Mouse (Mus musculus) c-Kit-positive CD71-positive TER-119-positive erythroid progenitor cells, embryonic 14.5 days (primary cell): ENCODE measurements around the gene Rhot1.
"Not testable (repeated sequence)": the region's sequence is repeated elsewhere in the genome, so short reads cannot be mapped to it uniquely, and the experiment has no call there.

ENCODE experiments used
- DNase-seq: peaks from one replicate; pipeline ENCODE4 v3.0.0-alpha.2; 2013; ENCODE audit warnings: low spot score

Gene Rhot1

GRCm38 (mm10) chr11:80193827-80194226 is 15.0 kb upstream of the Rhot1 start:
- DNase-seq = no peak

DNA sequence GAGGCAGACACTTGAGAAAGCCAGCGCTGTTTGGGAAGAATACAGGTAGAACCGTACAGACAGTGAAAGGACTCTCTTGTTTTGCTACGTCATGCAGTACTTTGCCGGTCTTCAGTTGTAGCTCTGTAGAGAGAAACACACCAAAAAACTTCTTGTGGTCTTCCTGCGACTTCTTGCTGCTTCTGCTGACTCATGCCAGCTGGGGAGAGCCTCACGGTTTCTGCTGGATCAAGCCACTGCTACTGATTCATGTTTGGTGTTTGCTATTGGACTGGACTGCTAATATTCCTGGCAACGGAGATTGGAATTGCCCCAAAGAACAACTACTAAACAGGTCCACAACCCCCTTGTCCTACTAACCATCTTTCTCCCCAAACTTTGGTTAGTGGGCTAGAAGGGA is 12.5 kb upstream of the Rhot1 start:
- no peak for DNase-seq

GRCm38 (mm10) chr11:80199316-80199715 is 9.5 kb upstream of the Rhot1 start:
- no peak for DNase-seq

DNA sequence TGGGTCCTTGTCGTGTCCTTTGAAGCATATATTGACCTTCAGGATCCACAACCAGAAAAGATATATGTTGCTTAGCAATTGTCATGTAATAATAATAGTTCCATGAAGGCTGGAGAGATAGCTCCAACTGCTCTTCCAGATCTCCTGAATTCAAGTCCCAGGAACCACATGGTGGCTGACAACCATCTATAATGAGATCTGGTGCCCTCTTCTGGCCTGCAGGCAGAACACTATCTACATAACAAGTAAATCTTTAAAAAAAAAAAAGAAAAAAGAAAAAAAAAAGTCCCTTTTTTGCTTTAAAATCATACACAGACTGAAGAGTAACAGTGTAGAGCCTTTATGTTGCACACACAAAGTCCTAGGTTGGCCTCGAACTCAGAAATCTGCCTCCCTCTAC is 9.0 kb upstream of the Rhot1 start:
- no peak for DNase-seq

DNA sequence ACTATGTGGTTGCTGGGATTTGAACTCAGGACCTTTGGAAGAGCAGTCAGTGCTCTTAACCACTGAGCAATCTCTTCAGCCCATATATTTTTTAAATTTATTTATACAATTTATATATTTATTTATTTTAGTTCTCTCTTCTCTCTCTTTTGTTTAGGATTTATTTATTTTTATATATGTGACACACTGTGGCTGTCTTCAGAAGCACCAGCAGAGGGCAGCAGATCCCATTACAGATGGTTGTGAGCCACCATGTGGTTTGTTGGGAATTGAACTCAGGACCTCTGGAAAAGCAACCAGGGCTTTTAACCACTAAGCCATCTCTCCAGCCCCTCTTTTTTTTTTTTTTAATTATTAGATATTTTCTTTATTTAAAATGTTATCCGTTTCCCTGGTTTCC is 8.5 kb upstream of the Rhot1 start:
- peak; percentile 44 for DNase-seq

GRCm38 (mm10) chr11:80202296-80202695 is 6.5 kb upstream of the Rhot1 start:
- DNase-seq = no peak

DNA sequence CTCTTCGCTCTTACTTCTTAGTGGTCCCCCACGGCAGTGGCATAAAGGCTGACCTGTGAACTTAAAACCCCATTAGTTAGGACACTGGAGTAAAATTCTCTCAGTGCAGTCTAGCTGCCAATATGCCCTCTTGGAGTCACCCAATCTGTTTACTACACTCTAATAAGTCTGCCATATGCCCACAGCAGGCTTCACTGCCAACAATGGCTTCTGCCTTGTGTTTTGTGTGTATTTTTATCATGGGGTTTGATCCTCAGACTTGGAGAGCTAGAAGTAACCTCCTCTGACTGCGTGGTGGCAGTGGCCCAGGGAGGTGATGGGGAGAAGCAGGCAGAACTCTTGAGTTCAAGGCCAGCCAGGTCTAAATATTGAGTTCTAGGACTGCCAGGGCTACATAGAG is 4.8 kb upstream of the Rhot1 start:
- no peak for DNase-seq

DNA sequence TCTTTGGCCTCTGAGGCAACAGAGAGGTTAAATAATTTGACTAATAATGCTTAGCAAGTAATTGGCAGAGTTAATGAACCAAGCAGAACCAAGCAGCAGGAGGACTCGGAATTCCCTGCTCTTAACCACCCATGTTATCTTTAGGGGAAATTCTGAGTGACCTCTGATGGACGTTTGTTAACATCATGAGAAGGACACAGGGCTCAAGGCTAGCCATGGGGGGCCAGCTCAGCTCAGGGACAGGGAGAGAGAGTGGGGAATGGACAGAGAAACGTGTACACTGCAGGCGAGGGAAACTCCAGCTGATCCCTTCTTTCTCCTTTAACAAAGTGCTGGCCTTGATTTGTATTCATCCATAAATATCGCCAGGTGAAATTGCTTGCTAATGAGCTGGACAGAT is 3.9 kb upstream of the Rhot1 start:
- no peak for DNase-seq

DNA sequence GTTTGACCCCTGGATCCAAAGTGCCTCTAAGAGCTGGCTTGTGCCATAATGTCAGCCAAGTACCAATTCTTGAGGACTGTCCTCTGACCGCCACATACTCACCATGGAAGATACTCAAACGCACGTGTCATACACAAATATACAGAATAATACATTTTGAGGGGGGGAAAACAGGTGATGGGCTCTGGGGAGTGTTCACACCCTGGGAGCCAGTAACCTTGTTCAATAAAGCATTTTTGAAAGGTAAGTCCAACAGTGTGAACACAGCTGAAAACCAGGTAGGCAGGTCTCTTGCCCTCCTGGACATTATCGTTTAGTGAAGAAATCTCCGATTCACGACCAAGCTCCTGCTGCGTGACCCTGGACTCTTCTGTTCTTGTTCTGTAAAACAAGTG is 357 bp upstream of the Rhot1 start:
- no peak for DNase-seq

- no peak for DNase-seq
Measured at GRCm38 (mm10) chr11:80210321-80210720, 1.5 kb downstream of the Rhot1 start.

GRCm38 (mm10) chr11:80212282-80212681 is 3.5 kb downstream of the Rhot1 start:
- no peak for DNase-seq

- no peak for DNase-seq
Measured at GRCm38 (mm10) chr11:80215291-80215690, 6.5 kb downstream of the Rhot1 start.

DNA sequence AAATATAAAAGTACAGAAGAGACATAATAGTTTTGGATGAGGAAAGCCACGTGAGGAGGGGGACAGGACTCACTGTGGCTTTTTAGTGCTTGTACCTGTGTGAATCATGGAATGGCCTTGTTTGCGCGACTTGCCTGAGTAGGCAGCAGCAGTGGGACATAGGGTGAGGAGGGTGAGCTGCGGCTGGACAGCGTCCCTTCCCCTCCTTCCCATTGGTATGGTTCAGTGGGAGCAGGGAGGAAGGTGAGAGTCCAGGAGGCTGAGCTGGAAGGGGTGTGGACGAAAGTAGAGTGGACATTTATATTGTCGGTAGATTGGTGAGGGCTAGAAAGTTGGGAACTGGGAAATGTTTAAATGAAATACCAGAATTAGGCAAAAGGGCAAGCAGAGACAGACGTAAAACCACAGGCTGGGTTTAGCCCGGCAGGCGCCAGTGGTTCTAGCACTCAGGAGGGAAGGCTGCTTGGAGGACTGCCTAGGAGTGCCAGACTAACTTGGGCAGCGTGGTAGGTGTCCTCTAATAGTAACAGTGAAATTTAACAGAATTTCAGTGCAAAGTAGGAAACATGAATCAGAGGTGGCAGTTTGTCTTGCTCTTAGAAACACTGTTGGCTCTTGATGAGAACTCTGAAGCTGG is 10.0 kb downstream of the Rhot1 start:
- DNase-seq = no peak

GRCm38 (mm10) chr11:80230066-80230465 is 21.2 kb downstream of the Rhot1 start:
- not testable (repeated sequence) for DNase-seq

DNA sequence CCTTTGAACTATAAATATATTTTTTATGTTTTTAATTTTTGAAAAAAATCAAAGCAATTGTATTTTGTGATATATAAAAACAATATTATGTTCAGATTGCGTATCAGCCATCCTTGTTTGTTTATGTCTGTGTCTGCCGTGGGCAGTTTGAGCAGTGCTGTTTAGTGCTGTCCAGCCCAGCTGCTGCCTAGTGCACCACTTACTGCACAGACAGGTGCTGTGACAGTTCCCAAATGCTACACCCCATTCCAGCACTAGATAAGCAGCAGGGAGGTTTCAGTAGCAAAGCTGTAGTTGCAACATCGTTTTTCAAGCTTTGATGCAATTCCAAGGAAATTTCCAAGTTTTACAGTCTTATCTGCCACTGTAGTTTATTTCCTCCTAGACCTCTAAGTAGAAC is 28.5 kb downstream of the Rhot1 start:
- DNase-seq = no peak

DNA sequence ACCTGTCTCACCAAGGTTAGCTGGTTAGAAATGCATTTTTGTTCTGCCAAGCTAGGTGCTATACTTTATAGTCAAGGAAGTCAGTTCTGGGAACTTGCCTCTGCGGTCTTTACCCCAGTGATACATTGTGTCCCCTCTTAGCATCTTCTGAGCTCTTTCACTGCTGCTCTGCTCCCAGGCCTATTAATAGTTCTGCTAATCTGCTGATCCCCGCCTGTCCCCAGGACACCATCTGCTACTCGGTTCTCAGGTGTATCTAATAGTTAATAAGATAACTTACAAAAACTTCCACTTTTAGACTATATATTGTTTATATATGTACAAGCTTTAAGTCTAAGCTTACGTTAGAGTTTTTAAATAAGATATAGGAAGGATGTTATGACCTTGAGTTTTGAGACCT is 29.5 kb downstream of the Rhot1 start:
- no peak for DNase-seq

DNA sequence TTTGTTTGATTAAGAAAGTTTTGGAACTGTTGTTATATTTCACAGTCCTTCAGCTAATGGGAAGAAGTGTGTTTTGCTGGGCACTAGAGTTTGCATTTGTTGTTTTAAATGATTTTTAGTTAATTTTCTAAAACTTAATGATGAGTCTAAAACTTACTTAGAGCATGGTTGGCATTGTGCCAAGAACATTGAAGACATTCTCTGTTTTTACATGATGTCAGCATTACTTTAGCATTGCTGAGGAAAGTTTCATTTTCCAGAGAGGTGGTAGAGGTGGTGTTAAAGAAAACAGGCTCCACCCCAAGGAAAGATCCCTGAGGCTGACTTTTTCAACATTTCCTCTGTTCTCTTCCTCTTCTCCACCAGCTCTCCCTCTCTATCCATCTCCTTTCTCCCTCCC is 38.2 kb downstream of the Rhot1 start:
- DNase-seq = no peak

DNA sequence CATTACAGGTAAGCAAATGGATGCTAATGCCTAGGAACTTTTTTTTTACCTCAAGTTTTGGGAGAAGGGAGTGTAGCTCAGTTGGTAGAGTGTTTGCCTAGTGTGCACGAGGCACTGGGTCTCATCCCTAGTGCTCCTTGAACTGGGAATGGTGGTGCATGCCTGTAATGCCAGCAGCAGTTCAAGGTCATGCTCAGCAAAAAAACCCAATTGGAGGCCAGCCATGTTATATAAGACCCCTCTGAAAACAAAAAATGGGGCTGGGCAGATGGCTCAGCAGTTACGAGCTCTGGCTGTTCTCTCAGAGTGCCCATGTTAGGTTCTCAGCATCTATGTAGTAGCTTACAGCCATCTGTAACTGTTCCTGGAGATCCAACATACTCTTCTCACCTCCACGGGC is 39.7 kb downstream of the Rhot1 start:
- DNase-seq = no peak

- DNase-seq = no peak
Measured at GRCm38 (mm10) chr11:80264137-80264536, 55.3 kb downstream of the Rhot1 start.

DNA sequence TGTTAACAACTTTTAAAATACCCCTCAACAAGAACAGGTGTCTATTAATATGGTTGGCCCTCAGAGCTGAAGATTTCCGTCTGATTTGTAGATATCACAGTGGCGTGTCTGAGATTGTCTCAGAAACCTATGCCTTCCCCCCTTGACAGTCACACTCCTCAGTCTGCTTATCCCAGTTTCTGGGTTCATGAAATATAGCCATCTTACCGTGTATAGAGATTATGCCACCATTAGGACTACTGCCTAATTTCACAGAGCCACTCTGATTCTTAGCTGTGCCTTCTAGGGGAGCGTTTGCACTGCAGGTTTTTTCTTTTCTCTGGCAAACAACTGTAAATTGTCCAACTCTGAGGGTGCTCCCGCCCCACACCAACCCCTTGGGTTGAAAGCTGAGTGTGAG is 62.3 kb downstream of the Rhot1 start:
- DNase-seq = no peak

- peak; percentile 11 for DNase-seq
Measured at GRCm38 (mm10) chr11:80275011-80275410, 66.2 kb downstream of the Rhot1 start.

DNA sequence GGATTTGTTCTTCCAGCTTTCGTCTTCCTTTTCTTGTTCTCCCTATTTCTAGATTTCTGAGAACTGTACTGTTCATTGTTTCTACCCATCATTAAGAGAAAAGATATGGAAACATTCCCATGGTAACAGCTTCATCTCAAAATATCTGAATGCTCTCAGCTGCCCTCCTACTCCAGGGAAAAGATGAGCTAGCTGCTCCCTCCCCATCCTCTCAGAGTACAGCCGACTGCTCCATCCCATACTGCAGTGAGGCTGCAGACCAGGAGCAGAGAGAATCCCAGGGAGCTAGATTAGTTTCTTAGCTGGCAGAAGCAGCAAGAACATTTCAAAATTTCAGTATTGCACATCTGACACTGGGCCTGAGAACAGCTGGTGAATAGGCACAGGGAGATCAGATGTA is 69.2 kb downstream of the Rhot1 start:
- DNase-seq = no peak

DNA sequence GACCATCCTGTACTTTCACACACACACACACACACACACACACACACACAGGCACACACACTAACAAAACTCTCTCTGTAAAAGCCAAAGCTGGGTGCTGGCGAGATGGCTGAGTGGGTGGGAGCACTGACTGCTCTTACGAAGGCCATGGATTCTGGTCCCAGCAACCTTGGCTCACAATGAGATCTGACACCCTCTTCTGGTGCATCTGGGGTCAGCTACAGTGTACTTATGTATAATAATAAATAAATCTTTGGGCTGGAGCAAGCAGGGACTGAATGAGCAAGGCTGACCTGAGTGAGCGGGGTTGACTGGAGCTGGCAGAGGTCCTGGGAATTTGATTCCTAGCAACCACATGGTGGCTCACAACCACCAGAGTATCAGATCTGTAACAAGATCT is 75.0 kb downstream of the Rhot1 start:
- no peak for DNase-seq

DNA sequence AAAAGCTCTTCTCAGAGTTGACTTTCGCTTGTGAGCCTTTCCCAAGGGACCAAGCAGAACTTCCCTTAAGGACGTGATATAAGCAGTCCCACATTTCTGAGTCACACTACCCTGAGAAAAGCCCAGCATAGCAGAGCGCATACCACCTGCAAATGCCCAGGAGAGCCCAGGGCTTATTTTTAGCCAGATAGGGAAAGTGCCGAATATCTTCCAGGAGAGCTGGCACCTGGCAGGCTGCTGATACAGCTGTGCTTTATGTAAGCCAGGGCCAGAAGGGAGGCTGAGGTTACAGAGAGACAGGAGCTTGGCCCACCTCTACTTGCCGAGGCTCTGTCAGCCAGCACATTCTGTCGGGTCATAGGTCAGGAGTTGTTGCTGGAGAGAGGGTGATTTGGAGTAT is 75.8 kb downstream of the Rhot1 start:
- no peak for DNase-seq

DNA sequence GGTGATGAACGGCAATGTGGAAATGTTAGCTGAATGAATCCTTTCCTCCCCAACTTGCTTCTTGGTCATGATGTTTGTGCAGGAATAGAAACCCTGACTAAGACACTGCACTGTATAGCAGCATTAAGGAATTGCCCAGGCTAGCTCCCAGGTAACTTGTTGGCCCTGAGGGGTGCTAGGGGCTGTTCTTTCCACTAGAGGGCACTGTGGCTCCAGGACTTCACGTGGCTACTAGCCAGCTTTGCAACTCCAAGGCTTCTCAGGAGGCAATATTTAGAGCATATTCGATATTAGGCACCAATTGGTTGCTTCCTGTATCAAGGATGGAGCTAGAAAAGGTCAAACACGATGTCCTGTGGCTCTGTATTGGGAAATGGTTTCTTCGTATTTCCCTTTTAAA is 78.3 kb downstream of the Rhot1 start:
- peak; percentile 54 for DNase-seq
